Mouse (Mus musculus): ENCODE measurements around the gene Eif4h. TPM values are rescaled to one million over a fixed set of nuclear protein-coding genes. Genes with fewer than 3 reads are reported as not detected.

Gene Eif4h
- total and polyA plus RNA-seq, 2 experiments from 2014 or later = 241 to 430 TPM

DNA sequence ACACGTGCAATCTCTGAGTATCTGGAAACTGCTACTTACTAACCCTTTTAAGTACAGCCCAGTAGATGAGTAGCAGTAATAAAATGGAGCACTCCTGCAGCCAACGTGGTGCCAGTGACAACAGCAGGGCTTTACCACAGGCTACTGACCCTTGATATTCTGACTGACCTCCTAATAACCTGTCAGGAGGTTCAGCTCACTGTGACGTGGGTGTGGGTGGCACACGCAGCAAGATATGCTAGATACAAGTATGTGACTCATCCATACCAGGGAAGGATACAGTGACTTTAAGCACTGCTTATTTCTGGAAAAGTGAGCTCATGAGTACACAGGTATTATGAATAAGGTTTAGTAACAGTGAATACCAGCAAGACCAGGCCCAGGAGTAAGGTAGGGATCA lies 9.8 kb downstream of the Eif4h start:
- DNase-seq (ENCODE audit: low spot score) (no peak), ATAC-seq (ENCODE audit: insufficient read depth, low read depth) (peak; percentile 30; the same call in 1 of the 2 replicates)
- TF ChIP-seq EP300 (IDR thresholded peaks at IDR 0.05; ENCODE audit: low read depth) = no peak
- TF ChIP-seq CTCF (IDR thresholded peaks at IDR 0.05; ENCODE audit: low read depth) = no peak
- Histone ChIP-seq H3K4me2 (ENCODE audit: low read depth, low read length) (no peak overlapping the region), H3K27ac (ENCODE audit: low read depth) (no peak overlapping the region), H3K4me3 (ENCODE audit: low read depth, low read length) (no peak overlapping the region), H3K27me3 (ENCODE audit: control insufficient read depth, insufficient read depth, low read length) (no peaks in the 10 kb centered on the region), H3K9me3 (replicated peaks; ENCODE audit: control insufficient read depth, low read length) (no peaks in the 10 kb centered on the region), H3K9ac (replicated peaks; ENCODE audit: low read depth, low read length) (no peak overlapping the region), H3K4me1 (ENCODE audit: control insufficient read depth, insufficient read depth) (no peaks in the 10 kb centered on the region), H3K36me3 (replicated peaks; ENCODE audit: control insufficient read depth, insufficient read depth, low read length) (peaks cover 60% of the 10 kb centered on the region)
- WGBS = 25% methylated on average over 4 of the region's 4 CpGs

- Histone ChIP-seq H3K9ac (replicated peaks; ENCODE audit: low read depth, low read length) (no peak overlapping the region), H3K4me2 (ENCODE audit: low read depth, low read length) (no peak overlapping the region), H3K27me3 (ENCODE audit: control insufficient read depth, insufficient read depth, low read length) (no peaks in the 10 kb centered on the region), H3K9me3 (replicated peaks; ENCODE audit: control insufficient read depth, low read length) (no peaks in the 10 kb centered on the region), H3K4me3 (ENCODE audit: low read depth, low read length) (no peak overlapping the region), H3K4me1 (ENCODE audit: control insufficient read depth, insufficient read depth) (no peaks in the 10 kb centered on the region), H3K27ac (ENCODE audit: low read depth) (no peak overlapping the region), H3K36me3 (replicated peaks; ENCODE audit: control insufficient read depth, insufficient read depth, low read length) (peaks cover 90% of the 10 kb centered on the region)
- WGBS = 59% methylated on average over 2 of the region's 2 CpGs
- ATAC-seq (ENCODE audit: insufficient read depth, low read depth) (no peak), DNase-seq (ENCODE audit: low spot score) (no peak)
- TF ChIP-seq CTCF (IDR thresholded peaks at IDR 0.05; ENCODE audit: low read depth) = no peak
- no peak for TF ChIP-seq EP300 (IDR thresholded peaks at IDR 0.05; ENCODE audit: low read depth)
These were observed 17.2 kb downstream of the Eif4h start for GRCm38 (mm10) chr5:134622069-134622468.

DNA sequence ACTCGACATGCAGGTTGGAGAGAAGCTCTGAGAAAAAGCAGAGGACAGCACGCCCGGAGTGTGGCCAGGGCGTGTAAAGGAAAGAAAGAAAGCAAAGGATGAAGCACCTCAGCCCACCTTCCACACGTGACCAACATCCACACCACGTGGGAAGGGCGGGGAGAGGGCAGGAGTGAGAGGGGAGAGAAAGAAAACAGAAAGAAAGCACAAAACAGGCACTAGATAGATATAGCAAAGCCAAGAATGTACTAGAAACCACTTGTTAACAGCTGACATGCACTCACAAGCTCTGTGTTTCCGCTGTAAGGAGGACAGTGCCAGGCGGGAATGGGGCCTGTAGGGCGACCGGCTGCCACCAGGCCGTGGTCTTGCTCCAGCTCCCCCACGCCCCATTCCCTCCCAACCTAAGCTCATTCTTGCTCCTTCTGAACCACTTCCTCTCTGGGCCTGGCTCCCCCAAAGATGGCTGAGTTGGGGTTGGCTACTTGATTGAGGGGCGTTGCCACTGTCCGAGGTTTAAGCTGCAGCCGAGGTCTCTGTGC lies 18.1 kb downstream of the Eif4h start:
- TF ChIP-seq CTCF (IDR thresholded peaks at IDR 0.05; ENCODE audit: low read depth) (no peak), EP300 (IDR thresholded peaks at IDR 0.05; ENCODE audit: low read depth) (no peak)
- no peaks in the 10 kb centered on the region for H3K9me3 ChIP-seq (replicated peaks; ENCODE audit: control insufficient read depth, low read length)
- H3K4me2 ChIP-seq (ENCODE audit: low read depth, low read length) = no peak overlapping the region
- ATAC-seq (ENCODE audit: insufficient read depth, low read depth) (no peak), DNase-seq (ENCODE audit: low spot score) (no peak)
- H3K4me3 ChIP-seq (ENCODE audit: low read depth, low read length) = no peak overlapping the region
- 81% methylated on average over 16 of the region's 16 CpGs for WGBS
- no peaks in the 10 kb centered on the region for H3K4me1 ChIP-seq (ENCODE audit: control insufficient read depth, insufficient read depth)
- peaks cover 81% of the 10 kb centered on the region for H3K36me3 ChIP-seq (replicated peaks; ENCODE audit: control insufficient read depth, insufficient read depth, low read length)
- H3K27me3 ChIP-seq (ENCODE audit: control insufficient read depth, insufficient read depth, low read length) = no peaks in the 10 kb centered on the region
- H3K27ac ChIP-seq (ENCODE audit: low read depth) = no peak overlapping the region
- H3K9ac ChIP-seq (replicated peaks; ENCODE audit: low read depth, low read length) = no peak overlapping the region

GRCm38 (mm10) chr5:134620457-134620856 lies 18.8 kb downstream of the Eif4h start:
- ATAC-seq (ENCODE audit: insufficient read depth, low read depth) (no peak), DNase-seq (ENCODE audit: low spot score) (no peak)
- TF ChIP-seq EP300 (IDR thresholded peaks at IDR 0.05; ENCODE audit: low read depth) = no peak
- no peak for TF ChIP-seq CTCF (IDR thresholded peaks at IDR 0.05; ENCODE audit: low read depth)
- no peaks in the 10 kb centered on the region for H3K4me1 ChIP-seq (ENCODE audit: control insufficient read depth, insufficient read depth)
- H3K9me3 ChIP-seq (replicated peaks; ENCODE audit: control insufficient read depth, low read length) = no peaks in the 10 kb centered on the region
- no peak overlapping the region for H3K27ac ChIP-seq (ENCODE audit: low read depth)
- 87% methylated on average over 9 of the region's 9 CpGs for WGBS
- peaks cover 74% of the 10 kb centered on the region for H3K36me3 ChIP-seq (replicated peaks; ENCODE audit: control insufficient read depth, insufficient read depth, low read length)
- no peak overlapping the region for H3K4me3 ChIP-seq (ENCODE audit: low read depth, low read length)
- no peak overlapping the region for H3K4me2 ChIP-seq (ENCODE audit: low read depth, low read length)
- no peaks in the 10 kb centered on the region for H3K27me3 ChIP-seq (ENCODE audit: control insufficient read depth, insufficient read depth, low read length)
- H3K9ac ChIP-seq (replicated peaks; ENCODE audit: low read depth, low read length) = no peak overlapping the region

- peak; percentile 19; the same call in 1 of the 2 replicates for ATAC-seq (ENCODE audit: insufficient read depth, low read depth)
- Histone ChIP-seq H3K9ac (replicated peaks; ENCODE audit: low read depth, low read length) (no peak overlapping the region), H3K4me2 (ENCODE audit: low read depth, low read length) (no peak overlapping the region), H3K36me3 (replicated peaks; ENCODE audit: control insufficient read depth, insufficient read depth, low read length) (peaks cover 42% of the 10 kb centered on the region), H3K27me3 (ENCODE audit: control insufficient read depth, insufficient read depth, low read length) (no peaks in the 10 kb centered on the region), H3K27ac (ENCODE audit: low read depth) (no peak overlapping the region), H3K4me3 (ENCODE audit: low read depth, low read length) (no peak overlapping the region), H3K9me3 (replicated peaks; ENCODE audit: control insufficient read depth, low read length) (no peaks in the 10 kb centered on the region), H3K4me1 (ENCODE audit: control insufficient read depth, insufficient read depth) (no peaks in the 10 kb centered on the region)
- TF ChIP-seq EP300 (IDR thresholded peaks at IDR 0.05; ENCODE audit: low read depth) (no peak), CTCF (IDR thresholded peaks at IDR 0.05; ENCODE audit: low read depth) (peak; percentile 84)
- no peak for DNase-seq (ENCODE audit: low spot score)
- 61% methylated on average over 3 of the region's 3 CpGs for WGBS
These were observed 22.2 kb downstream of the Eif4h start for GRCm38 (mm10) chr5:134617071-134617470.

DNA sequence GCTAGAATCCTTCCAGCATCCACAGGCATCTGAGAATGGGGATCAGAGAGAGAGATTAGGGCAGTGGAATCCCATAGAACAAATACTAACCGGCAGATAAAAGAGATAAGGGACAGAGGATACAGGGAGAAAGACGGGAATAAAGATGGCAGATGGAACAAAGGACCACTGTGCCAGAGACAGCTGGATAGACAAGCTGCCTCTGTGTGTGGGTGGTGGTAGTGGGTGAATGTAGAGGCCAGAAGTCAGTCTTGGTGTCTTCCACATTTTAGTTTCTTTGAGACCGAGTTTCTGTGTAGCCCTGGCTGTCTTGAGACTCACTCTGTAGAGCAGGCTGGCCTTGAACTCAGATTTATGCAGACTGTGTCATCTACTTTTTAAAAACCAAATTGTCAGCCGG lies 23.5 kb downstream of the Eif4h start:
- WGBS = 72% methylated on average over 4 of the region's 4 CpGs
- H3K9ac ChIP-seq (replicated peaks; ENCODE audit: low read depth, low read length) = no peak overlapping the region

More for the DNA sequence above, 23.5 kb downstream of the Eif4h start:
- TF ChIP-seq EP300 (IDR thresholded peaks at IDR 0.05; ENCODE audit: low read depth) (no peak), CTCF (IDR thresholded peaks at IDR 0.05; ENCODE audit: low read depth) (no peak)
- Histone ChIP-seq H3K9me3 (replicated peaks; ENCODE audit: control insufficient read depth, low read length) (no peaks in the 10 kb centered on the region), H3K36me3 (replicated peaks; ENCODE audit: control insufficient read depth, insufficient read depth, low read length) (peaks cover 29% of the 10 kb centered on the region), H3K4me3 (ENCODE audit: low read depth, low read length) (no peak overlapping the region), H3K4me2 (ENCODE audit: low read depth, low read length) (no peak overlapping the region), H3K27me3 (ENCODE audit: control insufficient read depth, insufficient read depth, low read length) (no peaks in the 10 kb centered on the region), H3K27ac (ENCODE audit: low read depth) (no peak overlapping the region), H3K4me1 (ENCODE audit: control insufficient read depth, insufficient read depth) (no peaks in the 10 kb centered on the region)
- DNase-seq (ENCODE audit: low spot score) = no peak
- no peak for ATAC-seq (ENCODE audit: insufficient read depth, low read depth)
